Mouse (Mus musculus): Measurements from ENCODE around the gene Phospho1. TPM values are rescaled to one million over a fixed set of nuclear protein-coding genes. Genes with fewer than 3 reads are reported as not detected.

Gene Phospho1
- polyA plus RNA-seq (2014; fragmentation: Illumina TruSeq; extraction: RNeasy Lipid Tissue Mini Kit (QIAGEN cat#74804); ENCODE audit: low read depth, low replicate concordance), result 14.7 TPM

DNA sequence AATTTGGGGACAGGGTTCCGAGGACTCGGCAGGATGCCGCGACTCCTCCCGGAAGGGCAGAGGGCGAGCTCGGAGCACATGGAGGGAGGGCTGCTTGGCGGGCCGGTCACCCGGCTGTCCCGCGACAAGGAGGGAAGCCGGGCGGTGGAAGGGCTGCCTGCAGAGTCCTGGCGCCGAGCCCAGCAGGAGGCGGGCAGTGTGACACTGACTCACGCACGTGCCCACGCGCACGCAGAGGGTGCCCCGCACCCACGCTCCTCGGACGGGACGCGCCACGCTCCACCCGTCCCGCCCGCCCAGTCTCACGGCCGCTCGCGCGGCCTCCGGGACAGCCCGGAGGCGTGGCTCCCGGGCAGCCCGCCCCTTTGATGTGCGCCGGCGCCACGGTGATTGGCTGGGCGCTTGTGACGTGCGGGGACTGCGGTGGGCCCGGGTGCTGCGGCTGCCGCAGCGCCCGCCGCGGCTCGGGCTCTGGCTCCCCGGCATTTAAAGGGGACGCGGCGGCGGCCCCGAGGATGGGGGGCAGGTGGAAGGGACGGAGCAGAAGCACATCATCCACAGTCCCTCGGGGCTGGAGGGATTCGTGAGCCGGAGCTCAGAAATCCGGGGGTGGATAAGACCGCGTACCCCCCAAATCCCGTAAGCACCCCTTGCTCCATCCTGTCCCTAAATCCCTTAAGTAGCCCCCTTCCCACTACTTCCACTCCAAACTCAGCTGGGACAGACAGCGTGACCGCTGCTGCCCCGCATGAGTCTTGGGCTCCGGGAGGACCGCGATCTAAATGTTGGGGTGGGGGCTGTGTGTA lies at the start of gene Phospho1:
Gene Phospho1 (plus strand): TSS at position 429 of the 806 bp plus-strand sequence.

DNA sequence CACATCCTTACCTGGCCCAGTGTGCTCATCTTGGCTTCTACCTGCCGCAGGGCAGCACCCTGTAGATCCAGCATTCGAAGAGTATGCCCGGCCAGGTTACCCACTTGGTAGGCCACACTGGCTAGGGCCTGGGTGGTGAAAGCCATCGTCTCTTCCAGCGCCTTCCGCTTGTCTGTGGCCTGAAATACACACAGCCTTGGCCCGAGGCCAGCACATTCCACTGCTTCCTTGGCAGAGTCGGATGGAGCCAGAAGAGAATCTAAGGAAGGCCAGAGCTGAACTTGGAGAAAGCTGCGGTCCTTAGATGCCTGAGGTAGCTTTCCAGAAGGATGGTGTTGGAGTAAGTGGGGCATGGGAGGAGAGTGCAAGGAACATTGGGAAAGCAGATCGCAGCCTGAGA lies 12.8 kb downstream of the Phospho1 start, which contains the start of gene Gngt2:
Gene Gngt2 (plus strand): TSS at position 158 of the 400 bp plus-strand sequence.

DNA sequence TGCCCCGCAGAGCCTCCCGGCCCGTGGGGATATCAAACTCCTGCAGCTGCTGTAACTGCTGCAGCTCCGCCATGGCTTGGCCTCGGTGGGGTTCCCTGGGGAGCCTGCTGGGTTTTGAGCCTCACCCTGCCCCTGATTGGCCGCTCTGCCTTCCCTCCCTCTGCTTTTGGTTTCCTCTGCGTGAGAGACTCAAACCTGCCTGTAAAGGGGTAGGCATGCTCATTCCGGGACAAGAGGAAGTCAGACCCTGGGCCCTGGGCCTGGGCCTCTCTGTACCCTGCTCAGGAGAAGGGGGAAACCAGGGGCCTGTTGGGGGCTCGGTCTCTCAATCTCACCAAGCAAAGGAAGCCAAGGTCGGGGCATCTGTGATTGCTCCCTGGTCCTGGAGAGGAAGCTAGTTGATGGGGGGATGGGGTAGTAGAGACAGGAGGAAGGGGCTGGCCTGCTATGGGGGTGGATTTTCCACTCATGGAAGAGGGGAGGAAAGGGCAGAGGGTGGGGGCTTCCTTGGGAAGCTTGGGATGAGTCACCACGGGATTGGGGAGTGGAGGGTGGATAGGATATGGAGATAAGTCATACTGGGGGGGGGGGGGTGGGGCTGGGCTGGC lies 17.9 kb downstream of the Phospho1 start, which contains the start of gene Abi3:
Gene Abi3 (minus strand): TSS at position 403 of the 608 bp plus-strand sequence.

Other genes starting within 250 kb of the Phospho1 start
- gene Ngfr, start 236.8 kb upstream of the Phospho1 start, polyA plus RNA-seq (2014; fragmentation: Illumina TruSeq; extraction: RNeasy Lipid Tissue Mini Kit (QIAGEN cat#74804); ENCODE audit: low read depth, low replicate concordance), result 1.9 TPM
- 161 TPM for gene Phb, start 157.5 kb upstream of the Phospho1 start, polyA plus RNA-seq (2014; fragmentation: Illumina TruSeq; extraction: RNeasy Lipid Tissue Mini Kit (QIAGEN cat#74804); ENCODE audit: low read depth, low replicate concordance)
- gene Zfp652, start 111.8 kb upstream of the Phospho1 start, polyA plus RNA-seq (2014; fragmentation: Illumina TruSeq; extraction: RNeasy Lipid Tissue Mini Kit (QIAGEN cat#74804); ENCODE audit: low read depth, low replicate concordance), result 15.8 TPM
- gene B130006D01Rik, start 100.9 kb upstream of the Phospho1 start, polyA plus RNA-seq (2014; fragmentation: Illumina TruSeq; extraction: RNeasy Lipid Tissue Mini Kit (QIAGEN cat#74804); ENCODE audit: low read depth, low replicate concordance), result not detected
- gene Gngt2, start 12.7 kb downstream of the Phospho1 start, polyA plus RNA-seq (2014; fragmentation: Illumina TruSeq; extraction: RNeasy Lipid Tissue Mini Kit (QIAGEN cat#74804); ENCODE audit: low read depth, low replicate concordance), result 15.3 TPM
- 4.9 TPM for gene Abi3, start 18.0 kb downstream of the Phospho1 start, polyA plus RNA-seq (2014; fragmentation: Illumina TruSeq; extraction: RNeasy Lipid Tissue Mini Kit (QIAGEN cat#74804); ENCODE audit: low read depth, low replicate concordance)
- gene B4galnt2, start 90.4 kb downstream of the Phospho1 start, polyA plus RNA-seq (2014; fragmentation: Illumina TruSeq; extraction: RNeasy Lipid Tissue Mini Kit (QIAGEN cat#74804); ENCODE audit: low read depth, low replicate concordance), result 31.1 TPM
- 0.46 TPM for gene Igf2bp1, start 181.4 kb downstream of the Phospho1 start, polyA plus RNA-seq (2014; fragmentation: Illumina TruSeq; extraction: RNeasy Lipid Tissue Mini Kit (QIAGEN cat#74804); ENCODE audit: low read depth, low replicate concordance)
- gene Gip, start 200.0 kb downstream of the Phospho1 start, polyA plus RNA-seq (2014; fragmentation: Illumina TruSeq; extraction: RNeasy Lipid Tissue Mini Kit (QIAGEN cat#74804); ENCODE audit: low read depth, low replicate concordance), result not detected
- 81.1 TPM for gene Snf8, start 210.4 kb downstream of the Phospho1 start, polyA plus RNA-seq (2014; fragmentation: Illumina TruSeq; extraction: RNeasy Lipid Tissue Mini Kit (QIAGEN cat#74804); ENCODE audit: low read depth, low replicate concordance)
- 99.9 TPM for gene Ube2z, start 240.9 kb downstream of the Phospho1 start, polyA plus RNA-seq (2014; fragmentation: Illumina TruSeq; extraction: RNeasy Lipid Tissue Mini Kit (QIAGEN cat#74804); ENCODE audit: low read depth, low replicate concordance)

Data from adipose tissue, adult 10 weeks (tissue).